Mouse (Mus musculus): ENCODE data around the gene Coq9.
A peak's percentile ranks its signal among the peaks of the same experiment; 100 is the strongest.

The Coq9 gene

GRCm38 (mm10) chr8:94870474-94871107 is 32.5 kb downstream of the Coq9 start:
- no peak for DNase-seq

- peak; percentile 65 for DNase-seq
These were observed 33.2 kb downstream of the Coq9 start for GRCm38 (mm10) chr8:94871108-94871894.

- DNase-seq: no peak
These were observed 34.0 kb downstream of the Coq9 start for GRCm38 (mm10) chr8:94872156-94872555.

GRCm38 (mm10) chr8:94872576-94872975 is 34.5 kb downstream of the Coq9 start:
- DNase-seq: no peak

GRCm38 (mm10) chr8:94874358-94874757 is 36.2 kb downstream of the Coq9 start:
- DNase-seq: peak; percentile 86

GRCm38 (mm10) chr8:94875096-94875870 is 37.2 kb downstream of the Coq9 start:
- DNase-seq: peak; percentile 60

GRCm38 (mm10) chr8:94875871-94876150 is 37.7 kb downstream of the Coq9 start:
- no peak for DNase-seq

GRCm38 (mm10) chr8:94876197-94876730 is 38.1 kb downstream of the Coq9 start, which contains the start of gene Dok4:
TSS of gene Dok4 (minus strand) at chr8:94876330.
- peak; percentile 97 for DNase-seq

GRCm38 (mm10) chr8:94876820-94877219 is 38.7 kb downstream of the Coq9 start:
- DNase-seq: no peak

- DNase-seq: no peak
These were observed 42.6 kb downstream of the Coq9 start for GRCm38 (mm10) chr8:94880742-94881141.

GRCm38 (mm10) chr8:94888383-94889036 is 50.4 kb downstream of the Coq9 start:
- DNase-seq: peak; percentile 52

GRCm38 (mm10) chr8:94892917-94893316 is 54.8 kb downstream of the Coq9 start:
- DNase-seq: no peak

GRCm38 (mm10) chr8:94899262-94899661 is 61.1 kb downstream of the Coq9 start:
- DNase-seq: peak; percentile 97

- DNase-seq: no peak
These were observed 62.5 kb downstream of the Coq9 start for GRCm38 (mm10) chr8:94900617-94901016.

GRCm38 (mm10) chr8:94901031-94901430 is 62.9 kb downstream of the Coq9 start:
- peak; percentile 61 for DNase-seq

- DNase-seq: no peak
These were observed 65.6 kb downstream of the Coq9 start for GRCm38 (mm10) chr8:94903709-94904108.

Measured in liver (tissue).